Mouse (Mus musculus) brain, embryonic 14.5 days (tissue): ENCODE data around the gene Casd1. TPM values are rescaled to one million over a fixed set of nuclear protein-coding genes. Genes with fewer than 3 reads are reported as not detected.

ENCODE experiments used
- DNase-seq: peaks from one replicate; pipeline ENCODE4 v3.0.0-alpha.2; 2011; ENCODE audit warnings: low read depth
- CTCF ChIP-seq: fragments of 200-500 bp; IDR thresholded peaks from 2 replicates; pipeline ENCODE4 v1.5.1; 2012; ENCODE audit warnings: inconsistent platforms, mild to moderate bottlenecking, moderate library complexity, borderline replicate concordance; ENCODE audit not compliant: insufficient read depth, insufficient read length; ENCODE audit errors: extremely low read depth
- POLR2A ChIP-seq: fragments of 200-500 bp; IDR thresholded peaks from 2 replicates; pipeline ENCODE4 v1.6.1; 2012; ENCODE audit warnings: mild to moderate bottlenecking, inconsistent platforms, borderline replicate concordance; ENCODE audit not compliant: poor library complexity, insufficient read depth, insufficient read length, severe bottlenecking; ENCODE audit errors: extremely low read depth
- polyA plus RNA-seq: library from polyadenylated mRNA; depleted of rRNA; stranded (reverse); fragments of >200 nt; gene quantifications from 2 replicates; pipeline ENCODE4 v1.2.3, GENCODE M21; 2012; rRNA removed

Casd1 gene
- polyA plus RNA-seq: 46.6 and 51.4 TPM in 2 replicates

- DNase-seq: peak; percentile 83
- 0 out of 2 replicates have a peak, but pooled peaks have one; percentile 66 for TF ChIP-seq POLR2A
- TF ChIP-seq CTCF: peak; percentile 5; the same call in 1 of the 2 replicates
Observed at GRCm38 (mm10) chr6:4600658-4601296, at the start of gene Casd1. Gene Casd1 (plus strand): TSS chr6:4600839.

GRCm38 (mm10) chr6:4555366-4555765 lies 45.3 kb upstream of the Casd1 start:
- DNase-seq: peak; percentile 41
- no peak for TF ChIP-seq POLR2A
- no peak for TF ChIP-seq CTCF

- no peak for DNase-seq
- no peak for TF ChIP-seq POLR2A
- no peak for TF ChIP-seq CTCF
Observed at GRCm38 (mm10) chr6:4557086-4557485, 43.6 kb upstream of the Casd1 start.

GRCm38 (mm10) chr6:4557678-4558077 lies 43.0 kb upstream of the Casd1 start:
- TF ChIP-seq CTCF (peak; percentile 47; the same call in 1 of the 2 replicates), POLR2A (no peak)
- DNase-seq: peak; percentile 83

GRCm38 (mm10) chr6:4561156-4561555 lies 39.5 kb upstream of the Casd1 start:
- peak; percentile 63 for DNase-seq
- TF ChIP-seq POLR2A: no peak
- no peak for TF ChIP-seq CTCF

- no peak for TF ChIP-seq POLR2A
- no peak for TF ChIP-seq CTCF
- DNase-seq: no peak
Observed at GRCm38 (mm10) chr6:4561621-4562020, 39.0 kb upstream of the Casd1 start.

- DNase-seq: no peak
- TF ChIP-seq POLR2A (no peak), CTCF (no peak)
Observed at GRCm38 (mm10) chr6:4562401-4562800, 38.2 kb upstream of the Casd1 start.

- TF ChIP-seq POLR2A (no peak), CTCF (no peak)
- DNase-seq: no peak
Observed at GRCm38 (mm10) chr6:4563477-4563876, 37.2 kb upstream of the Casd1 start.

GRCm38 (mm10) chr6:4570412-4570811 lies 30.2 kb upstream of the Casd1 start:
- DNase-seq: no peak
- TF ChIP-seq CTCF (no peak), POLR2A (no peak)

- TF ChIP-seq CTCF (no peak), POLR2A (no peak)
- DNase-seq: peak; percentile 35
Observed at GRCm38 (mm10) chr6:4577756-4578155, 22.9 kb upstream of the Casd1 start.

GRCm38 (mm10) chr6:4578343-4578742 lies 22.3 kb upstream of the Casd1 start:
- TF ChIP-seq POLR2A: no peak
- no peak for TF ChIP-seq CTCF
- DNase-seq: no peak

- no peak for DNase-seq
- TF ChIP-seq POLR2A: no peak
- TF ChIP-seq CTCF: no peak
Observed at GRCm38 (mm10) chr6:4579620-4580019, 21.0 kb upstream of the Casd1 start.
